Mouse (Mus musculus): ENCODE data around the gene Rassf5. TPM values are rescaled to one million over a fixed set of nuclear protein-coding genes. Genes with fewer than 3 reads are reported as not detected.

Gene Rassf5
- polyA plus RNA-seq, 1 experiment from 2014 or later = 1.2 TPM

DNA sequence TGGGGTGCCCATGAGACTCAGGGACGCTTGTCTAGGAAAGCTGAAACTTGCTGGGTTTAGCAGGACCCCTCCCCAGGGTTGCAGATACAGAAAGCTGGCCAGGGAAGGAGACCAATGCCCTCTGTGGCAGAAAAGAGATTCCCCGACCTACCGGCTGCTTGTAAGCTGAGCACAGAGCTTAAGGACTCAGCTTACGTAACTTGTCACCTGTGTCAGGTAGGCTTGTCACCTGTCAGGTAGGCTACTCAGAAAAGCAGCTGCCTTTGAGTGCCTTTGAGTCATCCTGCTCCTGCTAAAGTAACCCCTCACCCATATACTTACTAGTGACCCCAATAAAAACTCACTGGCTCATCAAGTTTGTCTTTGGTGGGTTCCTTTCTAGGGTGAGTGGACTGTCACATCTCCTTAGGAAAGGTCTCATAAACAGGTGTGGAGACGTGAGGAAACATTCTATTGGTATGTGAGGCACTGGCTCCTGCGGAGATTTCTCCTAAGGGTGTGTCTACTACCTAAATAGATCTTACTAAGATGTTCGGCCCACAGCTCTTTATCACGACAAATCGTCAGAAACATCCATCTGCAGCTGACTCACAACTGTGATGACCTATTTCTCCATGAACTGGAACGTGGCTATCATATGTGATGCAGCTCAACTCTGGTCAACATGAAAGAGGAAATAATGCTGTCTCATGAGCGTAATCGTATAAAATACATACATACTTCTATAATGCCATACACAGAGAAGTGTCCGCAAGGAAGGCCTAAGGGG lies 23.1 kb downstream of the Rassf5 start:
- 83% methylated on average over 13 of the region's 13 CpGs for WGBS
- DNase-seq (ENCODE audit: low spot score) = no peak

GRCm38 (mm10) chr1:131218933-131219332 lies 26.1 kb downstream of the Rassf5 start:
- Histone ChIP-seq H3K36me3 (replicated peaks) (no peaks in the 10 kb centered on the region), H3K9me3 (no peaks in the 10 kb centered on the region), H3K4me1 (no peaks in the 10 kb centered on the region), H3K27ac (replicated peaks) (no peak overlapping the region), H3K4me3 (no peak overlapping the region), H3K27me3 (replicated peaks; ENCODE audit: low read depth, poor library complexity, severe bottlenecking) (no peaks in the 10 kb centered on the region)
- no peak for DNase-seq (ENCODE audit: low spot score)
- 92% methylated on average over 11 of the region's 11 CpGs for WGBS

More for the DNA sequence above, 23.1 kb downstream of the Rassf5 start:
- Histone ChIP-seq H3K9me3 (no peaks in the 10 kb centered on the region), H3K4me1 (0 out of 2 replicates have a peak, but pooled peaks cover 3% of the 10 kb centered on the region), H3K27ac (replicated peaks) (no peak overlapping the region), H3K4me3 (no peak overlapping the region), H3K36me3 (replicated peaks) (no peaks in the 10 kb centered on the region), H3K27me3 (replicated peaks; ENCODE audit: low read depth, poor library complexity, severe bottlenecking) (no peaks in the 10 kb centered on the region)

- H3K36me3 ChIP-seq (replicated peaks) = no peaks in the 10 kb centered on the region
- 81% methylated on average over 6 of the region's 6 CpGs for WGBS
These were observed 31.7 kb downstream of the Rassf5 start for GRCm38 (mm10) chr1:131213361-131213760.

GRCm38 (mm10) chr1:131212956-131213355 lies 32.1 kb downstream of the Rassf5 start:
- 0 out of 2 replicates have a peak, but pooled peaks cover 4% of the 10 kb centered on the region for H3K4me1 ChIP-seq
- H3K4me3 ChIP-seq = no peak overlapping the region
- H3K27me3 ChIP-seq (replicated peaks; ENCODE audit: low read depth, poor library complexity, severe bottlenecking) = no peaks in the 10 kb centered on the region
- WGBS = 60% methylated on average over 5 of the region's 5 CpGs
- no peaks in the 10 kb centered on the region for H3K36me3 ChIP-seq (replicated peaks)
- no peak overlapping the region for H3K27ac ChIP-seq (replicated peaks)
- no peaks in the 10 kb centered on the region for H3K9me3 ChIP-seq
- DNase-seq (ENCODE audit: low spot score) = no peak

More at GRCm38 (mm10) chr1:131213361-131213760, 31.7 kb downstream of the Rassf5 start:
- H3K9me3 ChIP-seq = no peaks in the 10 kb centered on the region
- H3K27ac ChIP-seq (replicated peaks) = no peak overlapping the region
- 0 out of 2 replicates have a peak, but pooled peaks cover 4% of the 10 kb centered on the region for H3K4me1 ChIP-seq
- H3K27me3 ChIP-seq (replicated peaks; ENCODE audit: low read depth, poor library complexity, severe bottlenecking) = no peaks in the 10 kb centered on the region
- no peak for DNase-seq (ENCODE audit: low spot score)
- H3K4me3 ChIP-seq = no peak overlapping the region

DNA sequence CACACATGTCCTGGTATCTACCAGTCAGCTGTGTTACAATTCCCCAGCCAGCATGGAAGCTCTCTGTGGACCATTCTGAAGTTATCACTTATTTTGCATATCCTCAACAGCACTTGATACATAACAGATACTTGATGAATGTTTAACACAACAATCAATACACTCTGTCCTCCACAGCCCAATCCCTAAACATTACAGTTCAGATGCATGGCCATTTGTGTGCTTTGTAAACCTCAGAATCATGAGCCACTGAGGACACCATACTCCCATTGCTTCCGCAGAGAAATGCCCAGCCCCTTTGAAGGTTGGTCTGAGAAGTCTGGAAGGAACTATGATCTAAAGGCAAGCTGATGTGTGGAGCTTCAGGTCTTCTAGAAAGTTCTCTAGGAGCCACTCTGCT lies 33.4 kb downstream of the Rassf5 start:
- 78% methylated on average over 1 of the region's 1 CpGs for WGBS
- no peaks in the 10 kb centered on the region for H3K36me3 ChIP-seq (replicated peaks)
- H3K4me1 ChIP-seq = peaks cover 8% of the 10 kb centered on the region; the same call in 1 of the 2 replicates
- no peak overlapping the region for H3K4me3 ChIP-seq
- no peaks in the 10 kb centered on the region for H3K27me3 ChIP-seq (replicated peaks; ENCODE audit: low read depth, poor library complexity, severe bottlenecking)
- H3K9me3 ChIP-seq = no peaks in the 10 kb centered on the region
- H3K27ac ChIP-seq (replicated peaks) = no peak overlapping the region
- no peak for DNase-seq (ENCODE audit: low spot score)

DNA sequence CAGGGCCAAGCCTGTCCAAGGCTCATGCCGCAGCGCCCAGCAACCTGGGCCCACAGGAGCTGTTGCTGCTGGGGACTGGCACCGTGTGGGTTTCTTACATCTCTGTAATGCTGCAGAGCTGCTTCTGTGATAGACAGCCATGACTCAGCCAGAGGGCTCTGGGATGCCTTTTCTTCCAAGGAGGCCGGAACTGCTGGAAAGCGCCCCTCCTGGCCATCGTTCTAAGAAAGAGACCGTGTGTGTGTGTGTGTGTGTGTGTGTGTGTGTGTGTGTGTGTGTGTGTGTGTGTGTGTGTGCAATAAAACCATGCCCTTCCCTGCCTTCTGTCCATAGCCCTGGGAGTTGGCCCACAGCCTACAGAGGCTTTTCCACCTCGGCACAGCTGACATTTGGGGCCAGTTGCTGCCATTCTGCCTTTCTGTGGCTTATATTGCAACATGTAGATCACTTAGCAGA lies 35.1 kb downstream of the Rassf5 start:
- peaks cover 8% of the 10 kb centered on the region; the same call in 1 of the 2 replicates for H3K4me1 ChIP-seq
- no peak overlapping the region for H3K27ac ChIP-seq (replicated peaks)
- H3K4me3 ChIP-seq = no peak overlapping the region
- H3K36me3 ChIP-seq (replicated peaks) = no peaks in the 10 kb centered on the region
- WGBS = 81% methylated on average over 8 of the region's 8 CpGs
- no peak for DNase-seq (ENCODE audit: low spot score)
- no peaks in the 10 kb centered on the region for H3K27me3 ChIP-seq (replicated peaks; ENCODE audit: low read depth, poor library complexity, severe bottlenecking)
- no peaks in the 10 kb centered on the region for H3K9me3 ChIP-seq

DNA sequence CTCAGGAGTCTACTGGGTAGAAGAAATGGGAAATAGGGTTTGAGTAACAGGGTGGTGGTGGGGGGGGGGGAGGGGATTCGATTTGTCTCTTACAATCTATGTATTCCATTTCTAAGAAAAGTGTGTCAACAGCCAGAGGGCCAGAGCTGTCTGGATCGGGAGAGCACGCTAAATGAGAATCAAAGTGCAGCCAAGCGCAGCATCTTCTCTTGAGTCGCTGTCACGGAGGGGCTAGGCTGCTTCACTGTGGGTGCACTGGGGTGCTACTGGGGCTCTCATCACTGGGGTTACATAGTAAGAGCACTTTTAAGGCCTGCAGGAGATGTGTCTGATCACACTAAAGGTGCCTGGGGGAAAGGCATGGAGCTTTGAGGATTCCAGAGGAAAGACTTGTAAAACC lies 36.3 kb downstream of the Rassf5 start:
- Histone ChIP-seq H3K9me3 (no peaks in the 10 kb centered on the region), H3K4me1 (peaks cover 8% of the 10 kb centered on the region; the same call in 1 of the 2 replicates), H3K4me3 (no peak overlapping the region), H3K36me3 (replicated peaks) (no peaks in the 10 kb centered on the region), H3K27me3 (replicated peaks; ENCODE audit: low read depth, poor library complexity, severe bottlenecking) (no peaks in the 10 kb centered on the region), H3K27ac (replicated peaks) (no peak overlapping the region)
- 84% methylated on average over 6 of the region's 6 CpGs for WGBS
- no peak for DNase-seq (ENCODE audit: low spot score)

- peaks cover 7% of the 10 kb centered on the region; the same call in 1 of the 2 replicates for H3K4me1 ChIP-seq
- WGBS = 83% methylated on average over 5 of the region's 5 CpGs
- H3K27ac ChIP-seq (replicated peaks) = 0 out of 2 replicates have a peak overlapping the region, but pooled peaks have one; percentile 40
- DNase-seq (ENCODE audit: low spot score) = no peak
- no peaks in the 10 kb centered on the region for H3K9me3 ChIP-seq
- no peaks in the 10 kb centered on the region for H3K27me3 ChIP-seq (replicated peaks; ENCODE audit: low read depth, poor library complexity, severe bottlenecking)
- H3K36me3 ChIP-seq (replicated peaks) = no peaks in the 10 kb centered on the region
- no peak overlapping the region for H3K4me3 ChIP-seq
These were observed 37.0 kb downstream of the Rassf5 start for GRCm38 (mm10) chr1:131208081-131208480.

- no peak overlapping the region for H3K4me3 ChIP-seq
- DNase-seq (ENCODE audit: low spot score) = peak; percentile 73
- H3K36me3 ChIP-seq (replicated peaks) = no peaks in the 10 kb centered on the region
- H3K9me3 ChIP-seq = no peaks in the 10 kb centered on the region
- WGBS = 11% methylated on average over 5 of the region's 5 CpGs
- H3K27me3 ChIP-seq (replicated peaks; ENCODE audit: low read depth, poor library complexity, severe bottlenecking) = no peaks in the 10 kb centered on the region
- peaks cover 4% of the 10 kb centered on the region; the same call in 1 of the 2 replicates for H3K4me1 ChIP-seq
- peak overlapping the region; percentile 40; the same call in 1 of the 2 replicates for H3K27ac ChIP-seq (replicated peaks)
These were observed 37.5 kb downstream of the Rassf5 start for GRCm38 (mm10) chr1:131207531-131207930.

DNA sequence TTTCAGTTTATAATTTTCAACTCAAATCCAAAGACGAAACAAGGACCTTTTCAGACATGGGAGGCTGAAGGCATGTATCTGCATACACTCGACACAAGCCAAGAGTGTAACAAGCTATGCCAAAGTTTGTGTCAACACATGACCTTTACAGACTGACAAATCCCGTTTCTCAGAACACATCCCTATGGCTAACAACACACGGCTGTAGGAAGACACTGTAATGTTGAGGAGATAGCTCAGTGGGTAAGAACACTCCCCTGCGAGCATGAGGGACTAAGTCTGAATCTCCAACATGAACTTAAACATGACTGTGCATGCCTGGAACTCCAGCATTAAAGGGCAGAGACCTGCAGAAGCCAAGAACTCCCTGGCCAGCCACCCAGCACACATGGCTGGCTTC lies 38.7 kb downstream of the Rassf5 start:
- Histone ChIP-seq H3K27me3 (replicated peaks; ENCODE audit: low read depth, poor library complexity, severe bottlenecking) (no peaks in the 10 kb centered on the region), H3K4me1 (peaks cover 7% of the 10 kb centered on the region; the same call in 1 of the 2 replicates), H3K27ac (replicated peaks) (no peak overlapping the region), H3K9me3 (no peaks in the 10 kb centered on the region), H3K4me3 (no peak overlapping the region), H3K36me3 (replicated peaks) (no peaks in the 10 kb centered on the region)
- WGBS = 84% methylated on average over 5 of the region's 5 CpGs
- no peak for DNase-seq (ENCODE audit: low spot score)

GRCm38 (mm10) chr1:131204461-131204860 lies 40.6 kb downstream of the Rassf5 start:
- 75% methylated on average over 8 of the region's 8 CpGs for WGBS

GRCm38 (mm10) chr1:131201391-131201790 lies 43.7 kb downstream of the Rassf5 start:
- no peaks in the 10 kb centered on the region for H3K36me3 ChIP-seq (replicated peaks)
- 83% methylated on average over 4 of the region's 4 CpGs for WGBS
- no peak overlapping the region for H3K27ac ChIP-seq (replicated peaks)
- 0 out of 2 replicates have a peak, but pooled peaks cover 6% of the 10 kb centered on the region for H3K27me3 ChIP-seq (replicated peaks; ENCODE audit: low read depth, poor library complexity, severe bottlenecking)
- no peak overlapping the region for H3K4me3 ChIP-seq
- H3K4me1 ChIP-seq = peaks cover 37% of the 10 kb centered on the region
- no peak for DNase-seq (ENCODE audit: low spot score)
- no peaks in the 10 kb centered on the region for H3K9me3 ChIP-seq

More at GRCm38 (mm10) chr1:131204461-131204860, 40.6 kb downstream of the Rassf5 start:
- Histone ChIP-seq H3K36me3 (replicated peaks) (no peaks in the 10 kb centered on the region), H3K9me3 (no peaks in the 10 kb centered on the region), H3K27me3 (replicated peaks; ENCODE audit: low read depth, poor library complexity, severe bottlenecking) (0 out of 2 replicates have a peak, but pooled peaks cover 6% of the 10 kb centered on the region), H3K27ac (replicated peaks) (no peak overlapping the region), H3K4me3 (no peak overlapping the region), H3K4me1 (peaks cover 17% of the 10 kb centered on the region)
- no peak for DNase-seq (ENCODE audit: low spot score)

DNA sequence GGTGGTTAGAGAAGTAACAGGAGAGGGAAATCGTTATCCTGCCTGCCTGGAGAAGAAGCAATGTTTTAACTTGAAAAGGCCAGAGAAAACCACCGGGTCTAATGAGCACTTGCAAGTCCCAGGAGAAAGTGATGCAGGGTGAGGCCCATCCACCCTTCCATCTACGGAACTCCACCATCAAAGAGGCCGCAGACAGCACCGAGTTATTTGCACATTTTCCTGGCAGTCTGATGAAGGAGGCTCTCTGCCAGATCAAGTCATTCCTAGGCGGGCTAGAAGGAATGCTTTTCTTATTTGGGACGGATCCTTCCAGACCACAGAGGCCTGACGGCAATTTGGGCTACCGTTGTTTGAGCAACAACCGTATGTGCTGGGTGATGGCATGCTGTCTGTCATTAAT lies 44.5 kb downstream of the Rassf5 start:
- DNase-seq (ENCODE audit: low spot score) = no peak
- 80% methylated on average over 10 of the region's 10 CpGs for WGBS
- 0 out of 2 replicates have a peak, but pooled peaks cover 6% of the 10 kb centered on the region for H3K27me3 ChIP-seq (replicated peaks; ENCODE audit: low read depth, poor library complexity, severe bottlenecking)
- H3K27ac ChIP-seq (replicated peaks) = no peak overlapping the region
- no peak overlapping the region for H3K4me3 ChIP-seq
- no peaks in the 10 kb centered on the region for H3K9me3 ChIP-seq
- no peaks in the 10 kb centered on the region for H3K36me3 ChIP-seq (replicated peaks)
- peaks cover 37% of the 10 kb centered on the region for H3K4me1 ChIP-seq
